Mouse (Mus musculus) naive thymus-derived CD4-positive, alpha-beta T cell, adult 5 months (primary cell): ENCODE data around the gene Gm20695. TPM values are rescaled to one million over a fixed set of nuclear protein-coding genes. Genes with fewer than 3 reads are reported as not detected.

ENCODE experiments used
- polyA plus RNA-seq: library from polyadenylated mRNA; unstranded; fragments of 100-300 nt; shearing (Covaris generic); gene quantifications from one replicate; pipeline ENCODE4 v1.2.1, GENCODE M21; 2017

The Gm20695 gene
- not detected for polyA plus RNA-seq

GRCm38 (mm10) chr16:3884201-3885064 lies at the start of gene Gm20695, which contains the start of gene Zfp597:
Gene Gm20695, plus strand, starts transcription at chr16:3884648.
Gene Zfp597, minus strand, starts transcription at chr16:3884561.

GRCm38 (mm10) chr16:3846711-3847518 lies 37.5 kb upstream of the Gm20695 start, which contains the start of gene Zfp174:
Gene Zfp174, plus strand, starts transcription at chr16:3847268.

GRCm38 (mm10) chr16:3872216-3873047 lies 12.0 kb upstream of the Gm20695 start, which contains the start of gene Naa60:
Gene Naa60, plus strand, starts transcription at chr16:3872375.

GRCm38 (mm10) chr16:3908537-3909111 lies 24.2 kb downstream of the Gm20695 start, which contains the start of the genes 1700037C18Rik and Cluap1:
Gene 1700037C18Rik, minus strand, starts transcription at chr16:3908689.
Gene Cluap1, plus strand, starts transcription at chr16:3908801.

Other genes starting within 250 kb of the Gm20695 start
- not detected for gene Mefv, start 166.6 kb upstream of the Gm20695 start, polyA plus RNA-seq
- 73.5 TPM for gene Zfp263, start 140.6 kb upstream of the Gm20695 start, polyA plus RNA-seq
- 0.19 TPM for gene Olfr15, start 53.8 kb upstream of the Gm20695 start, polyA plus RNA-seq
- gene Zfp174, start 37.4 kb upstream of the Gm20695 start, polyA plus RNA-seq = 0.50 TPM
- 87.3 TPM for gene Naa60, start 12.3 kb upstream of the Gm20695 start, polyA plus RNA-seq
- gene Zfp597, start 87 bp upstream of the Gm20695 start, polyA plus RNA-seq = 10.5 TPM
- 6.5 TPM for gene 1700037C18Rik, start 24.0 kb downstream of the Gm20695 start, polyA plus RNA-seq
- 9.6 TPM for gene Cluap1, start 24.2 kb downstream of the Gm20695 start, polyA plus RNA-seq
- 55.6 TPM for gene Nlrc3, start 92.0 kb downstream of the Gm20695 start, polyA plus RNA-seq
- gene Slx4, start 119.1 kb downstream of the Gm20695 start, polyA plus RNA-seq = 36.7 TPM
- gene Dnase1, start 152.3 kb downstream of the Gm20695 start, polyA plus RNA-seq = 8.9 TPM
- 63.1 TPM for gene Trap1, start 193.2 kb downstream of the Gm20695 start, polyA plus RNA-seq